Mouse (Mus musculus): ENCODE data around the gene Piwil4. TPM values are rescaled to one million over a fixed set of nuclear protein-coding genes. Genes with fewer than 3 reads are reported as not detected.

The Piwil4 gene
- polyA plus RNA-seq (2015; fragmentation: Nextera tagmentation; extraction: Ambion mirVana) = 0.23 and 0.25 TPM in 2 replicates

DNA sequence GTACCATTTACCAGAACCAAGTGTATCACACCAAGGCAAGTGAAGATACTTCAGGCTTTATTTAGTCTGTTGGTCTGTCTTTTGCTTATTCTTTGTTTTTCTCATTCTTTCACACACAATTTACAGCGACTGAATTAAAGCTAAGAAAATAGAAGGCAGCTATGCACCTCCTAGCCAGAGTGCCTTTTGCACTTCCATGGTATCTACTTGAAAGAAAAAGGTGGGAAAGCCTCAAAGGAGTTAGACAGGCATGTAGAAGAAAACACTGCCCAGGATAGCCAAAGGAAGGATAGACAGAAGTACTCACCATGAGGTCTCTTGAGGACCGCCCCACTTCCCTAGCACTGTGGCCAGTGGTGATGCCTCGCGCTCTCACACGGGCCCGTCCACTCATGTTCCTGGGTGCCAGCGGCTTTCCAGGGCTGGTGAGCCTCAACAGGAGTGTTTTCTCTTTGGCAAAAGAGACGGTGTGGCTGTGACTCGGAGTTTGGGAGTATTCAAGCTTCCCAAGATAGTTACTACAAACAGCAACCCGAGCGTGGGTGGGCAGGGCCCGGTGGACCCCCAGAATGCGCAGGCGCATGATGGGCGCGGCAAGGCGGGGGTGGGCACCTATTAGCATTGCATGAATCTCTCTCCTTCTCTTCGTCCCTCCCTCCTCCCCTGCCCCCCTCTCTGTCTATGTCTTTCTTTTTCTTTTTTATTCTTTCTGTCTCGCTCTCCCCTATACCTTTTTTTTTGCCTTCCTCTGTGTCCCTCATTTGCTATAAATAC lies at the start of gene Piwil4:
Gene Piwil4 (minus strand): TSS at position 583 of the 774 bp plus-strand sequence.
- no peak within 1 kb of the TSS for H3K4me2 ChIP-seq
- WGBS = 81% methylated on average over 19 of the region's 19 CpGs
- no peak within 1 kb of the TSS for H3K27ac ChIP-seq
- H3K36me3 ChIP-seq = no peaks in the 10 kb centered on the region
- H3K4me3 ChIP-seq = no peak within 1 kb of the TSS
- no peak within 1 kb of the TSS for H3K9ac ChIP-seq
- H3K4me1 ChIP-seq = no peaks in the 10 kb centered on the region
- no peaks in the 10 kb centered on the region for H3K27me3 ChIP-seq
- no peak for ATAC-seq (ENCODE audit: borderline replicate concordance, extremely low read depth, low FRiP score, low TSS enrichment)
- H3K9me3 ChIP-seq = no peaks in the 10 kb centered on the region

DNA sequence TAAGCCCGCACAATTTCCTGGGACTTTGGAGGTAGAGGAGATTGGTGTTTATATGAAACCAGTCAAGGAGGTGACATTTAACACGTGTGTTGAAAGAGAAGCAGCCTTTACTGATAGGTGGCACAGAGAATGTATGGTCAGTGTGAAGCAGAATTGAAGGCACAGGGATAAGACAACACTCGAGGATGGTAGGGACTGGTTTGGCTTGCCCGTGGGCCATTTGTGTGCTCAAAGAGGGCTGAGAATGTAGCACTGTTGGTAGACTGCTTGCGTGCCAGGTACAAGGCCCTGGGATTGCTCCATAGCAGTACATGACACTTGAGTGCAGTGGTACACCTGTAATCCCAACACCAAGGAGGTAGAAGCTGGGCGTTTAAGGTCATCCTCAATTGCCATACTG lies 46.8 kb upstream of the Piwil4 start:
- H3K4me1 ChIP-seq = peaks cover 9% of the 10 kb centered on the region; the same call in 1 of the 2 replicates
- peaks cover 36% of the 10 kb centered on the region for H3K36me3 ChIP-seq
- no peak overlapping the region for H3K4me2 ChIP-seq
- H3K4me3 ChIP-seq = no peak overlapping the region
- H3K27me3 ChIP-seq = no peaks in the 10 kb centered on the region
- WGBS = 84% methylated on average over 6 of the region's 6 CpGs
- no peaks in the 10 kb centered on the region for H3K9me3 ChIP-seq
- H3K27ac ChIP-seq = no peak overlapping the region
- no peak for ATAC-seq (ENCODE audit: borderline replicate concordance, extremely low read depth, low FRiP score, low TSS enrichment)
- H3K9ac ChIP-seq = no peak overlapping the region

DNA sequence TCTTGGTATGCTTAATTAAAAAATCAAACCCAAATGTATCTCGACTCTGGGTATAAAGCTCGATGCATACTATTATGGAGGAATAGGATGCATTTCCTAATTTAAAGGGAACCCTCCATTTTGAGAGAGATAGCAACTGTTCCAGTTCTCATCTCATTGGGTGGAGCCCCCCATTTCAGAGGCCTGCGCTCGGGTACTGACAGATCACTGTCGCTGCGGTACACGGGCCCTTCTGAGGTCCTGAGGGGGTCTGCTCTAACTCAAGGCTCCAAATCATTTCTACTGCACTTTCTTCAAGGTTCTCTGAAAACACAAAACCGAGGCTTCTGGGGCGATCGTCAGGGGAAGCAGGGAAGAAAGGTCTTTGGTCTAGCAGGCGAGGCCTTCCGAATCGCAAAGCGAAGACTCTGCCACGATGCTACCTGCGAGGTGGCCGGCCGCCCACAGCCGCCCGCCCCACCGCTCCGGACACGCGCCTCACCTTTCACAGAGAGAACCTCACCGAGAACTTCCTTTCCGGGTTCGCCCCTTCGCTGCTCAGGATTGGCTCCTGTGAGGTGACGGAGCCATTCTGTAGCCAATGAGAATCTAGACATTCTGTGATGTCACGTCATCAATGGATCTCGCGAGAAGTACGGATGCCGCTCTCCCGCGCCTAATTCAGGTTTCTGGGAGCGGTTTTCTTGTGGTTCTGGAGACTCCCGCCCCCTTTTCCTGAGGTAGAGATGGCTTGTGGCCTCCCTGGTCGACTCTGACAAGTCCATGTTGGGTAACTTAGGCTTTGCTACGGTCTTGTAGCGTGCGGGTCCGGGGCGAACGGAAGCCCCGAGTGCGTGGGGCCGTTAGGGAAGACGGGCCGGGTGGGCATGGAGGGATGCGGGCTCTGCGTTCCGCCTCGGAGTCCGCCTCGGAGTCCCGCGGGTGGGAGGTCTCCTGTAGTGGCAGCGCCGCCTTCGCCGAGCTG lies 43.8 kb upstream of the Piwil4 start, which contains the start of the genes Mre11a and Ankrd49:
Gene Mre11a (plus strand): TSS at position 616 of the 964 bp plus-strand sequence.
Gene Ankrd49 (minus strand): TSS at position 818 of the 964 bp plus-strand sequence.
- peak within 1 kb of the TSS; percentile 88 for H3K4me3 ChIP-seq
- H3K27me3 ChIP-seq = no peaks in the 10 kb centered on the region
- peaks cover 9% of the 10 kb centered on the region; the same call in 1 of the 2 replicates for H3K4me1 ChIP-seq
- WGBS = under 1% methylated on average over 62 of the region's 62 CpGs
- H3K9me3 ChIP-seq = no peaks in the 10 kb centered on the region
- H3K4me2 ChIP-seq = peak within 1 kb of the TSS; percentile 70
- H3K27ac ChIP-seq = peak within 1 kb of the TSS; percentile 96
- H3K9ac ChIP-seq = peak within 1 kb of the TSS; percentile 80
- peak; percentile 99 for ATAC-seq (ENCODE audit: borderline replicate concordance, extremely low read depth, low FRiP score, low TSS enrichment)
- H3K36me3 ChIP-seq = peaks cover 38% of the 10 kb centered on the region

DNA sequence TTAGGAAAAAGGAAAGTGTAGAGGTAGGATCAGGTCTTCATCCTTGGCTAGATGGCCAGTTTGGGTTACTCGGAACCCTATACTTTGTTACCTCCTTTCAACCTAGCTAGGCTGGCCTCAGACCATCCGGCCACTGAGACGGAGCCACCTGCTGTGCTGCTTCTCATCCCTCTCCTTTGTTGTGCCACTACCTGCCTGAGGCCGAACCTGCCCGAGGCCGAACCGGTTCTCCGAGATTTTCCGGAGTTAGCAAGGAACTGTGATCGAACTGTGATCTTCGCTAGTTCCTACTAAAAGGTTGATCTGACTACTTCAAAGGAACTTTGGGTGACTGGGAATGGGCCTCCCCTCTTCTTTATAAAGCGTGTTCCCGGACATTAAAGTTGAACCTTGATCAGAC lies 37.8 kb upstream of the Piwil4 start:
- H3K9me3 ChIP-seq = no peaks in the 10 kb centered on the region
- H3K9ac ChIP-seq = no peak overlapping the region
- no peak overlapping the region for H3K4me2 ChIP-seq
- H3K4me1 ChIP-seq = no peaks in the 10 kb centered on the region
- no peak overlapping the region for H3K27ac ChIP-seq
- ATAC-seq (ENCODE audit: borderline replicate concordance, extremely low read depth, low FRiP score, low TSS enrichment) = no peak
- peaks cover 19% of the 10 kb centered on the region for H3K36me3 ChIP-seq
- no peak overlapping the region for H3K4me3 ChIP-seq
- WGBS = 37% methylated on average over 13 of the region's 13 CpGs
- H3K27me3 ChIP-seq = no peaks in the 10 kb centered on the region

DNA sequence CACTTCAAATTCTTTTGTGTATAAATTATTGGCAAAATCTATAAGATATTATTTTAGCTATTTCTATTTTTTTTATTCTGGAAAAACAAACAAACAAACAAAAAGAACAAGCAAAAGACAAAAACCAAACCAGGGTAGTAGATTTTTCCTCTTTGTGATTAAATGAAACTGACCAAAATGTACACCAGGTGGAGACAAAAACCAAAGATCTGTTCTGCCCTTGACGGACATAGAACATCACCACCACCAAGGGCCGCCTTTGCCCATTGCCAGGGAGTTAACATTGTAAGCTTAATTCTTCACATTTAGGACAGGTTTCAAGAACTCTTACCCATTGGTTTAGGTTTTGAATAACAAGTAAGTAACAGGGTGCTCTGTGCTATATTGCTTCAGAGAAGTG lies 33.3 kb upstream of the Piwil4 start:
- no peak for ATAC-seq (ENCODE audit: borderline replicate concordance, extremely low read depth, low FRiP score, low TSS enrichment)
- Histone ChIP-seq H3K4me3 (no peak overlapping the region), H3K9me3 (no peaks in the 10 kb centered on the region), H3K27me3 (peaks cover 23% of the 10 kb centered on the region), H3K4me1 (0 out of 2 replicates have a peak, but pooled peaks cover 4% of the 10 kb centered on the region), H3K4me2 (no peak overlapping the region), H3K27ac (no peak overlapping the region), H3K36me3 (no peaks in the 10 kb centered on the region), H3K9ac (no peak overlapping the region)
- 35% methylated on average over 2 of the region's 2 CpGs for WGBS

DNA sequence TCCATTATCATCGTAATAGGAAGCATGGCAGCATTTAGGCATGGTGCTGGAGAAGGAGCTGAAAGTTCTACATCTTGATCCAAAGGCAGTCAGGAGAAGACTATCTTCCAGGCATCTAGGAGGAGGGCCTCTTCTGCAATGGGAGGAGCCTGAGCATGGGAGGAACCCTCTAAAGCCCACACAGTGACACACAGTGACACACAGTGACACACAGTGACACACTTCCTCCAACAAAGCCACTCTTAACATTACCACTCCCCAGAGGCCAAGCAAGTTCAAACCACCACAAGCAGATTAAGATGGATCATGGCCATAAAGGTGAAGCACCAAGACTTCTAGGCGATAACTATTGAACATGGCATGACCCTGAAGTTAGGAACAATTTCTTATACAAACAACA lies 31.5 kb upstream of the Piwil4 start:
- Histone ChIP-seq H3K36me3 (no peaks in the 10 kb centered on the region), H3K9ac (no peak overlapping the region), H3K4me1 (0 out of 2 replicates have a peak, but pooled peaks cover 4% of the 10 kb centered on the region), H3K4me2 (no peak overlapping the region), H3K27me3 (peaks cover 31% of the 10 kb centered on the region), H3K9me3 (no peaks in the 10 kb centered on the region), H3K4me3 (no peak overlapping the region), H3K27ac (no peak overlapping the region)
- ATAC-seq (ENCODE audit: borderline replicate concordance, extremely low read depth, low FRiP score, low TSS enrichment) = no peak
- 80% methylated on average over 2 of the region's 2 CpGs for WGBS

DNA sequence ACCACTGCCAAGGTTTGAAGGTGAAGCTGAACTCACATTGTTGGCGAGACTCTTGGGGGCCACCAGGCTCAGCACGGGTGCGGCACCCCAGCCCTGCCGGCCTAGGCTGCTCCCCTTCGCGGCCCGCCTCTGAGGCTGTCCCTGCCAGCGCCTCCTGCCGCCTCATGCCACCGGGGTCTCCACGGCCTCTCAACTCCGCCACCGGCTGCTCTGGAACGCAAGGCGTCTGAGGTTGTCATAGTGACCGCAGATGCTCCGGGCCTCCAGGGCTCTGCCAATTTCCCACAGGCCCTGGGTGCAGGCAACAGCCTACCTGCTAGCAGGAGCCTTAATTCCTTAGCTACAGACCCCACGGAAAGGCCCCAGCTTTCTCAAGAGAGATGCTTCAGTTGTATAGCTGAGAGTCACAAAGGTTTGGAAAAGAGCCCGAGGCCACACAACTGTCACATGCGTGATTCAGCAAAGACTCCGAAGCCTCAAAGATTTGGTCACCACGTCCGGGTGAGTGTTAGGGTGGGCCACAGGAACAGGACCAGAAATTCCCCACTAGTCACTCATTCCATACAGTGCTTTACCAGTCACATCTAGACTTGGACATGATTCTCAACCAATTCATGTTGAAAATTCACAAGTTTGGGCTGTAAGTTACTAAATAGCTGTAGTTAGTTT lies 30.4 kb upstream of the Piwil4 start, which contains the start of gene 1700012B09Rik:
Gene 1700012B09Rik (minus strand): TSS at position 228 of the 669 bp plus-strand sequence.
- Histone ChIP-seq H3K4me2 (no peak within 1 kb of the TSS), H3K27ac (no peak within 1 kb of the TSS), H3K4me1 (0 out of 2 replicates have a peak, but pooled peaks cover 4% of the 10 kb centered on the region), H3K27me3 (peaks cover 31% of the 10 kb centered on the region), H3K36me3 (no peaks in the 10 kb centered on the region), H3K9me3 (no peaks in the 10 kb centered on the region), H3K4me3 (no peak within 1 kb of the TSS), H3K9ac (no peak within 1 kb of the TSS)
- no peak; the same call in 1 of the 2 replicates for ATAC-seq (ENCODE audit: borderline replicate concordance, extremely low read depth, low FRiP score, low TSS enrichment)
- WGBS = 18% methylated on average over 23 of the region's 23 CpGs

DNA sequence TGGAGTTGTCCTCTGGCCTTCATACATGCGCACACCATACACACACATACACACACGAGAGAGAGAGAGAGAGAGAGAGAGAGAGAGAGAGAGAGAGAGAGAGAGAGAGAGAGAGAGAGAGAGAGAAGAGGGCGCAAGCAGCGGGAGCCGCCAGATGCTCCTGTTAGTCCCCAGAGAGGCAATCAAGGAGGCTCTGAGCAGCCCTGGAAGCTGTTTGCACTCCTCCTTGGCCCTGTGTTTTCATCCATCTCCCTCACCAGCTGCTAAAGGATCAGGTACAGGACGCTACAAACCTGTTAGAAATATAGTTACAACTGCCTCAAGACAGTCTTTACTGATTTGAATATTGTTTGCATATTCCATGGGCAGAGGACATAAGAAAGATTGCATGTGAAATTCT lies 29.3 kb upstream of the Piwil4 start:
- Histone ChIP-seq H3K27ac (no peak overlapping the region), H3K36me3 (no peaks in the 10 kb centered on the region), H3K4me3 (no peak overlapping the region), H3K9ac (no peak overlapping the region), H3K27me3 (peaks cover 31% of the 10 kb centered on the region), H3K9me3 (no peaks in the 10 kb centered on the region), H3K4me1 (0 out of 2 replicates have a peak, but pooled peaks cover 4% of the 10 kb centered on the region), H3K4me2 (no peak overlapping the region)
- WGBS = 48% methylated on average over 6 of the region's 6 CpGs
- ATAC-seq (ENCODE audit: borderline replicate concordance, extremely low read depth, low FRiP score, low TSS enrichment) = no peak

DNA sequence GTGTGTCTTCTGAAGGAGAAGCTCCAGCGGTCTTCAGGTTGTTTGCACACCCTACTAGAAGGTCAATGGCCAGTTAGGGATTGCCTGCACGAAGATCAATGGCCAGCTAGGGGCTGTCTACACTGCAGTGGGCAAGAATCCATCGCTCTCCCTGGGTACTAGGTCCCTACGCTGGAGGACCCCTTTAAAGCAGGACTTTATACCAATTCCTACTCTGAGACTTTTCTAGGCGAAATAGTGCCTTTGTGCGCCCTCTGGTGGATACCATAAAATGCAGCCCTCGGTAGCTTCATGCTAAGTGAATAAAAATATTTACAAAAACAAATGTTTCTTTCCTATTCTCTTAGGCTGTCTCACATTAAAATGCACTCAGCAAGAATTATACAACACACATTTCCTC lies 24.2 kb upstream of the Piwil4 start:
- ATAC-seq (ENCODE audit: borderline replicate concordance, extremely low read depth, low FRiP score, low TSS enrichment) = no peak
- H3K36me3 ChIP-seq = no peaks in the 10 kb centered on the region
- no peaks in the 10 kb centered on the region for H3K9me3 ChIP-seq
- no peaks in the 10 kb centered on the region for H3K4me1 ChIP-seq
- no peak overlapping the region for H3K4me3 ChIP-seq
- H3K4me2 ChIP-seq = no peak overlapping the region
- H3K9ac ChIP-seq = no peak overlapping the region
- no peak overlapping the region for H3K27ac ChIP-seq
- 20% methylated on average over 7 of the region's 7 CpGs for WGBS
- peaks cover 13% of the 10 kb centered on the region; the same call in 1 of the 2 replicates for H3K27me3 ChIP-seq

DNA sequence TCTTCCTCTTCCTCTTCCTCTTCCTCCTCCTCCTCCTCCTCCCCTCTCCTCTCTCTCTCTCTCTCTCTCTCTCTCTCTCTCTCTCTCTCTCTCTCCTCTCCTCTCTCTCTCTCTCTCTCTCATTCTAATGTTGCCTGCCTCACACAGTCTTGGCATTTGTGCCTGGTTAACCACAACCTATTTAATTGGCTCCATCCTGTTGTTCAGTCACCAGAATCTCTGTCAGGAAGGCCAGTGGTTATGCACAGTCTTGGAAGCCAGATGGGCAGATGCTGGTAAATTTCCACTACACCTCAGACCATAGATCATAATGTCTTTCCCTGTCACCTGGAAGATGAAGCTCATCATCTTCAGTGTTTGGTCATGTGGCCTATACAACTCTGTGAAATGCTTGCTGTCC lies 18.7 kb upstream of the Piwil4 start:
- no peaks in the 10 kb centered on the region for H3K9me3 ChIP-seq
- no peaks in the 10 kb centered on the region for H3K27me3 ChIP-seq
- H3K9ac ChIP-seq = no peak overlapping the region
- H3K27ac ChIP-seq = no peak overlapping the region
- H3K4me3 ChIP-seq = no peak overlapping the region
- no peak for ATAC-seq (ENCODE audit: borderline replicate concordance, extremely low read depth, low FRiP score, low TSS enrichment)
- no peak overlapping the region for H3K4me2 ChIP-seq
- H3K36me3 ChIP-seq = no peaks in the 10 kb centered on the region
- no peaks in the 10 kb centered on the region for H3K4me1 ChIP-seq

DNA sequence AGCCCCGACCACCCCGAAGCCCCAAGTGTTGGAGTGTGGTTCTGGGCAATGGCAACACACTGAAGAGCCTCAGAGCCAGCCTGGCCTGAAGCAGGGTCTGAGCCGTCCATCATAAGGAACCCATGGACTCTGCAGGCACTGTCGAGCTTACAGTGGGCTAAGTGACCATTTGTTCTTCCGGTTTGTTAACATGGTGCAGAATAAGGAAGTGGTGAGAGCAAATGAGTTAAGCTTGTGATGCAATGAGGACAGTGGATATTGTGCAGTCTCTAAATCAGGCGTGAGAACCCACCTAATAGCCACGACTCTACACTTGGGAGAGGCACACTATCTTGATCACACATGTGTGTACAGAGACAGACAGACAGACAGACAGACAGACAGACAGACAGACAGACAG lies 18.1 kb upstream of the Piwil4 start:
- H3K9ac ChIP-seq = no peak overlapping the region
- H3K4me3 ChIP-seq = no peak overlapping the region
- ATAC-seq (ENCODE audit: borderline replicate concordance, extremely low read depth, low FRiP score, low TSS enrichment) = no peak
- H3K27me3 ChIP-seq = no peaks in the 10 kb centered on the region
- no peak overlapping the region for H3K4me2 ChIP-seq
- no peaks in the 10 kb centered on the region for H3K36me3 ChIP-seq
- WGBS = 65% methylated on average over 7 of the region's 7 CpGs
- no peak overlapping the region for H3K27ac ChIP-seq
- H3K4me1 ChIP-seq = no peaks in the 10 kb centered on the region
- no peaks in the 10 kb centered on the region for H3K9me3 ChIP-seq

Measured in lung, embryonic 15.5 days (tissue).